Mouse (Mus musculus): ENCODE results near the gene Pard3b. TPM values are rescaled to one million over a fixed set of nuclear protein-coding genes. Genes with fewer than 3 reads are reported as not detected.

Gene Pard3b
- polyA plus RNA-seq, 1 experiment from 2014 or later, result 6.8 TPM

GRCm38 (mm10) chr1:61997711-61998110, 359.1 kb downstream of the Pard3b start:
- Histone ChIP-seq H3K27me3 (replicated peaks; ENCODE audit: control insufficient read depth, insufficient read depth, low read length) (no peaks in the 10 kb centered on the region), H3K4me3 (ENCODE audit: low read depth, low read length) (no peak overlapping the region), H3K9me3 (ENCODE audit: control insufficient read depth, low read length) (no peaks in the 10 kb centered on the region), H3K4me1 (replicated peaks; ENCODE audit: control insufficient read depth, insufficient read depth, low read length) (no peaks in the 10 kb centered on the region), H3K36me3 (ENCODE audit: control insufficient read depth, insufficient read depth, low read length) (no peaks in the 10 kb centered on the region), H3K27ac (ENCODE audit: low read depth, low read length) (no peak overlapping the region), H3K9ac (ENCODE audit: low read depth, low read length) (no peak overlapping the region), H3K4me2 (no peak overlapping the region)
- ATAC-seq (replicated peaks; ENCODE audit: low FRiP score) (no peak), DNase-seq (ENCODE audit: low spot score) (no peak)
- 77% methylated on average over 3 of the region's 3 CpGs for WGBS

DNA sequence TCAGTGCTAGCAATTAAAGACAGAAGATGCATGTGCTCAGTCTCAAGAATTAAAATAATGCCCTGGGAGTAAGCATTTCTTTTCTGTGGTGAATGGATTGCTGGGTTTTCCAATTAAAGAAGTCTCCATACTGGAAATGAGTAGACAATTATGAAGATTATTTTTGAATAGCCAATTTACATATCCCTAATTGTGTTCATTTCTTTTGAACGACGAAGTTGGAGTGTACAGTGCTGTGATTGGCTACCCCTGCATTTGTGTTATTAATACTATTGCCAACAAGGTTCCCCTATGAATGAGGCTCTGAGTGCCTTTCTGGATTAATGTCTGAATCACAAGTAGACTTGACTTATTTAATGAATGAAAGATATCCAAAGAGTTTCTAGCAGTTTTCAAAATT, 370.2 kb downstream of the Pard3b start:
- ATAC-seq (replicated peaks; ENCODE audit: low FRiP score) (no peak), DNase-seq (ENCODE audit: low spot score) (no peak)
- 87% methylated on average over 2 of the region's 2 CpGs for WGBS
- Histone ChIP-seq H3K4me2 (no peak overlapping the region), H3K36me3 (ENCODE audit: control insufficient read depth, insufficient read depth, low read length) (no peaks in the 10 kb centered on the region), H3K9me3 (ENCODE audit: control insufficient read depth, low read length) (no peaks in the 10 kb centered on the region), H3K4me3 (ENCODE audit: low read depth, low read length) (no peak overlapping the region), H3K4me1 (replicated peaks; ENCODE audit: control insufficient read depth, insufficient read depth, low read length) (no peaks in the 10 kb centered on the region), H3K27me3 (replicated peaks; ENCODE audit: control insufficient read depth, insufficient read depth, low read length) (no peaks in the 10 kb centered on the region), H3K9ac (ENCODE audit: low read depth, low read length) (no peak overlapping the region), H3K27ac (ENCODE audit: low read depth, low read length) (no peak overlapping the region)

GRCm38 (mm10) chr1:62011712-62012111, 373.1 kb downstream of the Pard3b start:
- ATAC-seq (replicated peaks; ENCODE audit: low FRiP score) (no peak), DNase-seq (ENCODE audit: low spot score) (no peak)
- H3K4me1 ChIP-seq (replicated peaks; ENCODE audit: control insufficient read depth, insufficient read depth, low read length), result no peaks in the 10 kb centered on the region
- no peak overlapping the region for H3K4me3 ChIP-seq (ENCODE audit: low read depth, low read length)
- no peak overlapping the region for H3K4me2 ChIP-seq
- no peak overlapping the region for H3K27ac ChIP-seq (ENCODE audit: low read depth, low read length)
- H3K36me3 ChIP-seq (ENCODE audit: control insufficient read depth, insufficient read depth, low read length), result no peaks in the 10 kb centered on the region
- H3K27me3 ChIP-seq (replicated peaks; ENCODE audit: control insufficient read depth, insufficient read depth, low read length), result no peaks in the 10 kb centered on the region
- H3K9me3 ChIP-seq (ENCODE audit: control insufficient read depth, low read length), result no peaks in the 10 kb centered on the region
- 89% methylated on average over 4 of the region's 4 CpGs for WGBS
- H3K9ac ChIP-seq (ENCODE audit: low read depth, low read length), result no peak overlapping the region

DNA sequence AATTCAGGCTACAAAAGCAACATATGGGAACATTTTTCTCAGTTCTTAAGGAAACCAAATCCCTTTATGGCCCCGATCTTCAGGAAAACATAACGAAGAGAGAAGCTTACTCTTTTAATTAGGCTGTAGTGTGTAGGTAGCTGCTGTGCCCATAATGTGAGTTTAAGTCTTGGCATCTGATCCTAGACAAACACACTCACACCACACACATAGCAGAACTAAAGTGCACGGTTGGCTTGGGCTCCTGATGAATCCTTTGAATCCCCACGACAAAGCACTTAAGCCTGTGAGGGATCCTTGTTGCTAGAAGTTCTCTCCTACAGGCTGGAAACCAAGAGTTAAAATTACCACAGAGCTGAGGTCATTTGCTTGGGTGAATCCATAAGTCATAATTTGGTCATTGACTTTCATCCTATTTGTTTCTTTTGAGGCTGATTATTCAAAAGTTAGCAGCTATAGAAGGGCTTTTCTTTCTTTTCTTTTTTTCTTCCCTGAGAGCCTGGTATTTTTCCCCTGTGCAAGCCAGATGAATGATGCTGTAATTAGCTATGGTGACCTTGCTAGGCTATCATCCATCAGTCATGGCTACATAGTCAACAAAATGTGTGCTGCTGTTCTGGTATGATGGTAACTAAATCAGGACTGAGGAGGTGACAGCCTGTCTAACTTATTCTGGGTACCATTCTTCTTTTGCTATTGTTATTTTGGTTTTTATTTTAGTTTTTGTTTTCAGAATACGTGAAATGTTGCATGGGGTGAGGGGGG, 378.1 kb downstream of the Pard3b start:
- H3K4me2 ChIP-seq, result no peak overlapping the region
- DNase-seq (ENCODE audit: low spot score) (no peak), ATAC-seq (replicated peaks; ENCODE audit: low FRiP score) (no peak)
- H3K9me3 ChIP-seq (ENCODE audit: control insufficient read depth, low read length), result no peaks in the 10 kb centered on the region
- no peaks in the 10 kb centered on the region for H3K4me1 ChIP-seq (replicated peaks; ENCODE audit: control insufficient read depth, insufficient read depth, low read length)
- no peak overlapping the region for H3K27ac ChIP-seq (ENCODE audit: low read depth, low read length)
- no peak overlapping the region for H3K4me3 ChIP-seq (ENCODE audit: low read depth, low read length)
- H3K27me3 ChIP-seq (replicated peaks; ENCODE audit: control insufficient read depth, insufficient read depth, low read length), result no peaks in the 10 kb centered on the region
- no peaks in the 10 kb centered on the region for H3K36me3 ChIP-seq (ENCODE audit: control insufficient read depth, insufficient read depth, low read length)
- 72% methylated on average over 5 of the region's 5 CpGs for WGBS
- H3K9ac ChIP-seq (ENCODE audit: low read depth, low read length), result no peak overlapping the region

DNA sequence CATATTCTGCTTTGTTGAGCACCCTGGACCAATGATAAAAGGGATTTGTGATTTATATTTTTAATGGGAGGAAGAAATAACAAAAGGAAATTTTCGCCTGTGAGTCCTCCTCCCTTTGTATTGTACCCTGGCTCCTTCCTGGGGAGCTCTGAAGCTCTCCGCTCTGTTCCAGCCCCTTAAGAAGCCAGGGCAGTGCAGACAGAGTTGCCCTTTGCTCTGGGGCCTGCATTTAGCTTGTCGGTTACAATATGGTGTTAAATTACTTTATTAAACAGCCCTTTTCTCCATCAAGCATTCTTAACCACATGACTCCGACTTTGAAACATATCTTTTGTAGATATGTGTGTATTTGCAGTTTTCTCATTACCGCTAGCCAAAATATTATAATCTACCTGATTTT, 379.7 kb downstream of the Pard3b start:
- H3K27ac ChIP-seq (ENCODE audit: low read depth, low read length), result no peak overlapping the region
- 70% methylated on average over 5 of the region's 5 CpGs for WGBS
- H3K9ac ChIP-seq (ENCODE audit: low read depth, low read length), result no peak overlapping the region
- no peak overlapping the region for H3K4me3 ChIP-seq (ENCODE audit: low read depth, low read length)
- H3K36me3 ChIP-seq (ENCODE audit: control insufficient read depth, insufficient read depth, low read length), result no peaks in the 10 kb centered on the region
- no peaks in the 10 kb centered on the region for H3K9me3 ChIP-seq (ENCODE audit: control insufficient read depth, low read length)
- no peak for DNase-seq (ENCODE audit: low spot score)
- no peak for ATAC-seq (replicated peaks; ENCODE audit: low FRiP score)
- no peak overlapping the region for H3K4me2 ChIP-seq
- H3K4me1 ChIP-seq (replicated peaks; ENCODE audit: control insufficient read depth, insufficient read depth, low read length), result no peaks in the 10 kb centered on the region
- H3K27me3 ChIP-seq (replicated peaks; ENCODE audit: control insufficient read depth, insufficient read depth, low read length), result no peaks in the 10 kb centered on the region

GRCm38 (mm10) chr1:62019743-62020142, 381.1 kb downstream of the Pard3b start:
- no peaks in the 10 kb centered on the region for H3K4me1 ChIP-seq (replicated peaks; ENCODE audit: control insufficient read depth, insufficient read depth, low read length)
- no peak for ATAC-seq (replicated peaks; ENCODE audit: low FRiP score)
- H3K9me3 ChIP-seq (ENCODE audit: control insufficient read depth, low read length), result no peaks in the 10 kb centered on the region

GRCm38 (mm10) chr1:62041718-62042117, 403.1 kb downstream of the Pard3b start:
- DNase-seq (ENCODE audit: low spot score) (no peak), ATAC-seq (replicated peaks; ENCODE audit: low FRiP score) (no peak)
- Histone ChIP-seq H3K27ac (ENCODE audit: low read depth, low read length) (no peak overlapping the region), H3K36me3 (ENCODE audit: control insufficient read depth, insufficient read depth, low read length) (no peaks in the 10 kb centered on the region), H3K9me3 (ENCODE audit: control insufficient read depth, low read length) (no peaks in the 10 kb centered on the region), H3K9ac (ENCODE audit: low read depth, low read length) (no peak overlapping the region), H3K4me3 (ENCODE audit: low read depth, low read length) (no peak overlapping the region), H3K4me2 (no peak overlapping the region), H3K27me3 (replicated peaks; ENCODE audit: control insufficient read depth, insufficient read depth, low read length) (no peaks in the 10 kb centered on the region), H3K4me1 (replicated peaks; ENCODE audit: control insufficient read depth, insufficient read depth, low read length) (no peaks in the 10 kb centered on the region)
- 27% methylated on average over 3 of the region's 3 CpGs for WGBS

More at GRCm38 (mm10) chr1:62019743-62020142, 381.1 kb downstream of the Pard3b start:
- no peak for DNase-seq (ENCODE audit: low spot score)
- Histone ChIP-seq H3K27me3 (replicated peaks; ENCODE audit: control insufficient read depth, insufficient read depth, low read length) (no peaks in the 10 kb centered on the region), H3K27ac (ENCODE audit: low read depth, low read length) (no peak overlapping the region), H3K4me3 (ENCODE audit: low read depth, low read length) (no peak overlapping the region), H3K9ac (ENCODE audit: low read depth, low read length) (no peak overlapping the region), H3K4me2 (no peak overlapping the region), H3K36me3 (ENCODE audit: control insufficient read depth, insufficient read depth, low read length) (no peaks in the 10 kb centered on the region)

GRCm38 (mm10) chr1:62048592-62048991, 410.0 kb downstream of the Pard3b start:
- DNase-seq (ENCODE audit: low spot score), result no peak
- Histone ChIP-seq H3K4me1 (replicated peaks; ENCODE audit: control insufficient read depth, insufficient read depth, low read length) (no peaks in the 10 kb centered on the region), H3K9me3 (ENCODE audit: control insufficient read depth, low read length) (no peaks in the 10 kb centered on the region), H3K9ac (ENCODE audit: low read depth, low read length) (no peak overlapping the region), H3K4me2 (no peak overlapping the region), H3K27me3 (replicated peaks; ENCODE audit: control insufficient read depth, insufficient read depth, low read length) (no peaks in the 10 kb centered on the region), H3K27ac (ENCODE audit: low read depth, low read length) (no peak overlapping the region), H3K4me3 (ENCODE audit: low read depth, low read length) (no peak overlapping the region), H3K36me3 (ENCODE audit: control insufficient read depth, insufficient read depth, low read length) (no peaks in the 10 kb centered on the region)
- ATAC-seq (replicated peaks; ENCODE audit: low FRiP score), result no peak
- 48% methylated on average over 4 of the region's 4 CpGs for WGBS

DNA sequence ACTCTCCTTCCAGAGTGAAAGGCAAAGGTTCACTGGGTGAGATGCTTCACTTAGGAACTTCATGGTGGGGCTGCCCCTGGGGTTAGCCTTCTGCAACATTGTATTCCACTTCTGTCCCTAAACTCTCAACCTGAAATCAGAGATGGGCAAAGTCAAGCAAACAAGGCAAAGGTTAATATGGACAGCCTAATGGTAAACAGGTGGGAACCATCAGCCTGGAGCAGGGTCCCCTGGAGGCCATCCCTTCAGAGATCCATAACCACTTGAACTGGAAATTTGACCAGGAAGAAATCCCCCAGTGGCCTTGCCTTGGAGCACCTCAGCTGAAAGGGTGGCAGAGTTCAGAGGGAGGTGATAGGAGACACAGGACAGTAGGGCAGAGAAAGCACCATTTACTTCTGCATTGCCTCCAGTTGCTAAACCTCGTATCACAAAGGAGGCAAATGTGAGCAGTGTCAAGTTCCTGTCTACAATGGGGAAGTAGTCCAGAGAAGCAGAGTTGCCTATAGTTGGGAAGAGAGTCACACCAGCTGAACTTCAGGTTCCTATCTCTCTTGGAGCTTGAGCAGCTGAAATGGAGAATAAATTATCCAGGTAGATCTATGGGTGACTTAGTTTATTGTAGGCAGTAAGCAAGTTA, 412.7 kb downstream of the Pard3b start:
- Histone ChIP-seq H3K36me3 (ENCODE audit: control insufficient read depth, insufficient read depth, low read length) (no peaks in the 10 kb centered on the region), H3K4me3 (ENCODE audit: low read depth, low read length) (no peak overlapping the region), H3K9me3 (ENCODE audit: control insufficient read depth, low read length) (no peaks in the 10 kb centered on the region), H3K4me2 (no peak overlapping the region), H3K9ac (ENCODE audit: low read depth, low read length) (no peak overlapping the region), H3K27ac (ENCODE audit: low read depth, low read length) (no peak overlapping the region), H3K27me3 (replicated peaks; ENCODE audit: control insufficient read depth, insufficient read depth, low read length) (no peaks in the 10 kb centered on the region), H3K4me1 (replicated peaks; ENCODE audit: control insufficient read depth, insufficient read depth, low read length) (no peaks in the 10 kb centered on the region)
- no peak for ATAC-seq (replicated peaks; ENCODE audit: low FRiP score)
- 17% methylated on average over 1 of the region's 1 CpGs for WGBS
- DNase-seq (ENCODE audit: low spot score), result no peak
